25 mouse cellular contexts compared by ENCODE assay signal in the genomic region with DNA sequence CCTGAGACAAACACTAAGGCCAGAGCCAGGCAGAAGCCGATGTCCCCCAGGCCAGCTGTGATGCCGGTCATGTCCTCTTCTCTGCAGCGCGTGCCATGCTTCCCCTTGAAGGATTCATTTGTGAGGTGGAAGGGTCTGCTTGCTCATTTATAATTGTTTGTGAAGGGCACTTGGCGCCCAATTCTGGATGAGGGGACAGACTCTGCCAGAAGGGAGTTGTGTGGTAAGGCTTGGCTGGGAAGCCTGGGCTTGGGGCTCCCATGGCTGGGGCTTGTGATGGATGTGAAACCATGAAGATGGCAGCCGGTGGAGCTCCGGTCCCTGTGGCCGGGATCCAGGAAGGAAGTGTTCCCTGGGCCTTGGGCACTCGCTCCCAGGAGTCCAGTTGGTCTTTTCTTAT. TPM values are rescaled to one million over a fixed set of nuclear protein-coding genes. Genes with fewer than 3 reads are reported as not detected.
"Had no signal": no experiment of that assay in that cellular context is flagged by ENCODE, and none has a peak within 500 bp of the region (broad histone marks: within the 10 kb centered on the region; RNA-seq: fewer than 3 reads in every experiment).

No protein-coding gene starts in this region.

- H3K27ac ChIP-seq: heart, adult 2 months; heart, embryonic 13.5 days; heart, embryonic 15.5 days; intestine, embryonic 15.5 days; layer of hippocampus, adult 2 months; left cerebral cortex, adult 2 months; limb, embryonic 10.5 days; limb, embryonic 12.5 days; liver, embryonic 13.5 days; liver, embryonic 15.5 days had no signal

- H3K9me3 ChIP-seq: heart, embryonic 13.5 days; heart, embryonic 15.5 days; intestine, embryonic 15.5 days; limb, embryonic 10.5 days; limb, embryonic 12.5 days; liver, embryonic 13.5 days; liver, embryonic 15.5 days had no signal

- DNase-seq: gastrocnemius, postnatal 14 days; gastrocnemius, postnatal 36 days; heart, adult 2 months; heart, postnatal 14 days; heart, postnatal 4 days; kidney, adult 18-20 months; kidney, adult 8-10 months; kidney, postnatal 10 days; kidney, postnatal 25 days; kidney, postnatal 4 days; liver; liver, embryonic 13.5 days had no signal

- H3K4me1 ChIP-seq: heart, embryonic 13.5 days; heart, embryonic 15.5 days; intestine, embryonic 15.5 days; liver, embryonic 13.5 days; liver, embryonic 15.5 days had no signal

- H3K4me2 ChIP-seq: heart, embryonic 11.5 days; heart, embryonic 13.5 days; heart, embryonic 15.5 days; intestine, embryonic 15.5 days; limb, embryonic 12.5 days; liver, embryonic 11.5 days; liver, embryonic 13.5 days; liver, embryonic 15.5 days had no signal

- H3K36me3 ChIP-seq: heart, embryonic 13.5 days; heart, embryonic 15.5 days; intestine, embryonic 15.5 days; limb, embryonic 10.5 days; limb, embryonic 12.5 days; liver, embryonic 13.5 days; liver, embryonic 15.5 days had no signal

- H3K4me3 ChIP-seq: heart, adult 2 months; heart, embryonic 13.5 days; heart, embryonic 15.5 days; intestine, embryonic 15.5 days; layer of hippocampus, adult 2 months; left cerebral cortex, adult 2 months; limb, embryonic 10.5 days; limb, embryonic 12.5 days; liver, embryonic 13.5 days; liver, embryonic 15.5 days had no signal

- H3K9ac ChIP-seq: heart, embryonic 13.5 days; heart, embryonic 15.5 days; intestine, embryonic 15.5 days; limb, embryonic 12.5 days; liver, embryonic 13.5 days; liver, embryonic 15.5 days had no signal

- ATAC-seq: inflammation-experienced regulatory T-cells, adult 6 months; intestine, embryonic 15.5 days; intestine, postnatal 0 days had no signal

RNA-seq across cellular contexts. Expression of gene C1ql1, which starts 37.6 kb away (rescaled TPM):
- polyA plus RNA-seq: heart, postnatal 0 days; inflammation-experienced regulatory T-cells, adult 6 months had no signal
